Mouse (Mus musculus) spleen, embryonic (tissue): ENCODE measurements around the gene Cbfa2t2.

ENCODE experiments used
- CTCF ChIA-PET: fragments of 350-600 bp; sonication (Branson Sonifier 250); formaldehyde crosslinking; loops from one replicate; lab custom pipeline; 2022; lab: Charles Lee

The Cbfa2t2 gene

GRCm38 (mm10) chr2:154436458-154437190 is at the start of gene Cbfa2t2:
Gene Cbfa2t2, plus strand, starts transcription at chr2:154436481.
- CTCF ChIA-PET = no interaction called here

GRCm38 (mm10) chr2:154390180-154390964 is 45.9 kb upstream of the Cbfa2t2 start:
- CTCF ChIA-PET = no interaction called here

- CTCF ChIA-PET = no interaction called here
Observed at GRCm38 (mm10) chr2:154394602-154395001, 41.7 kb upstream of the Cbfa2t2 start.

GRCm38 (mm10) chr2:154396529-154396928 is 39.8 kb upstream of the Cbfa2t2 start:
- CTCF ChIA-PET = interaction anchor here (0.7 kb wide), 1 partner anchor 340 kb away, joined by 10 read pairs; no protein-coding TSS in a partner anchor

- CTCF ChIA-PET = interaction anchor here (0.6 kb wide), 1 partner anchor 29 kb away, joined by 3 read pairs; no protein-coding TSS in a partner anchor
Observed at GRCm38 (mm10) chr2:154398267-154398666, 38.0 kb upstream of the Cbfa2t2 start.

- CTCF ChIA-PET = interaction anchor here (0.8 kb wide), 1 partner anchor 647 kb away, joined by 7 read pairs; no protein-coding TSS in a partner anchor
Observed at GRCm38 (mm10) chr2:154399325-154399724, 37.0 kb upstream of the Cbfa2t2 start.

- CTCF ChIA-PET = interaction anchor here (0.7 to 0.8 kb wide), 2 partner anchors 143 to 1325 kb away, joined by 3 to 5 read pairs; no protein-coding TSS in a partner anchor
Observed at GRCm38 (mm10) chr2:154401976-154402375, 34.3 kb upstream of the Cbfa2t2 start.

- CTCF ChIA-PET = interaction anchor here (0.7 kb wide), 1 partner anchor 1324 kb away, joined by 5 read pairs; no protein-coding TSS in a partner anchor
Observed at GRCm38 (mm10) chr2:154402811-154403210, 33.5 kb upstream of the Cbfa2t2 start.

- CTCF ChIA-PET = no interaction called here
Observed at GRCm38 (mm10) chr2:154405447-154405994, 30.8 kb upstream of the Cbfa2t2 start.

GRCm38 (mm10) chr2:154407063-154407642 is 29.1 kb upstream of the Cbfa2t2 start:
- CTCF ChIA-PET = interaction anchor here (0.7 kb wide), 1 partner anchor 161 kb away, joined by 9 read pairs; no protein-coding TSS in a partner anchor

- CTCF ChIA-PET = interaction anchor here (0.7 kb wide), 1 partner anchor 161 kb away, joined by 9 read pairs; no protein-coding TSS in a partner anchor
Observed at GRCm38 (mm10) chr2:154407643-154408445, 28.4 kb upstream of the Cbfa2t2 start, which contains the start of gene Snta1. Gene Snta1, minus strand, starts transcription at chr2:154408099.

GRCm38 (mm10) chr2:154410355-154410754 is 25.9 kb upstream of the Cbfa2t2 start:
- CTCF ChIA-PET = interaction anchor here (0.7 kb wide), 2 partner anchors 42 to 1363 kb away, joined by 3 to 4 read pairs; no protein-coding TSS in a partner anchor

- CTCF ChIA-PET = interaction anchor here (0.6 to 0.9 kb wide), 2 partner anchors 15 to 128 kb away, joined by 3 to 5 read pairs; no protein-coding TSS in a partner anchor
Observed at GRCm38 (mm10) chr2:154412018-154412666, 24.1 kb upstream of the Cbfa2t2 start.

GRCm38 (mm10) chr2:154417107-154417506 is 19.2 kb upstream of the Cbfa2t2 start:
- CTCF ChIA-PET = no interaction called here

GRCm38 (mm10) chr2:154418001-154418400 is 18.3 kb upstream of the Cbfa2t2 start:
- CTCF ChIA-PET = no interaction called here

GRCm38 (mm10) chr2:154419631-154420515 is 16.4 kb upstream of the Cbfa2t2 start:
- CTCF ChIA-PET = no interaction called here

- CTCF ChIA-PET = interaction anchor here (0.6 kb wide), 1 partner anchor 165 kb away, joined by 3 read pairs; no protein-coding TSS in a partner anchor
Observed at GRCm38 (mm10) chr2:154420942-154421731, 15.1 kb upstream of the Cbfa2t2 start.

GRCm38 (mm10) chr2:154422181-154422580 is 14.1 kb upstream of the Cbfa2t2 start:
- CTCF ChIA-PET = no interaction called here
